Mouse (Mus musculus) hindbrain, postnatal 0 days (tissue): ENCODE data around the gene Asic3. TPM values are rescaled to one million over a fixed set of nuclear protein-coding genes. Genes with fewer than 3 reads are reported as not detected.
A peak's percentile ranks its signal among the peaks of the same experiment; 100 is the strongest.

Source experiments
- ATAC-seq: fragments of 200-750 bp; cut with Nextera tagmentation; 2 replicates; pipeline ENCODE4 v1.8.0; 2017; ENCODE audit warnings: mild to moderate bottlenecking, moderate TSS enrichment, moderate library complexity
- DNase-seq: peaks from one replicate; pipeline ENCODE4 v3.0.0-alpha.2; 2015; ENCODE audit warnings: low spot score
- H3K27ac ChIP-seq: fragments of 300-500 bp; sonication (generic); 2 replicates; pipeline ENCODE4 v1.5.1; 2014; ENCODE audit warnings: mild to moderate bottlenecking
- H3K27me3 ChIP-seq: fragments of 300-500 bp; sonication (generic); 2 replicates; pipeline ENCODE4 v1.6.1; 2014; ENCODE audit warnings: low read length, mixed read lengths; ENCODE audit not compliant: insufficient read depth
- H3K36me3 ChIP-seq: fragments of 300-500 bp; sonication (generic); 2 replicates; pipeline ENCODE4 v1.6.1; 2014; ENCODE audit warnings: low read length, mixed read lengths; ENCODE audit not compliant: insufficient read depth
- H3K4me1 ChIP-seq: fragments of 300-500 bp; sonication (generic); 2 replicates; pipeline ENCODE4 v1.6.1; 2014; ENCODE audit warnings: antibody characterized with exemption, low read length, mixed read lengths; ENCODE audit not compliant: insufficient read depth
- H3K4me2 ChIP-seq: fragments of 300-500 bp; sonication (generic); 2 replicates; pipeline ENCODE4 v1.6.1; 2014; ENCODE audit warnings: low read depth, mild to moderate bottlenecking, low read length, moderate library complexity, mixed read lengths
- H3K4me3 ChIP-seq: fragments of 300-500 bp; sonication (generic); 2 replicates; pipeline ENCODE4 v1.5.1; 2014; ENCODE audit warnings: low read length
- H3K9ac ChIP-seq: fragments of 300-500 bp; sonication (generic); replicated peaks from 2 replicates; pipeline ENCODE4 v1.6.1; 2014; ENCODE audit warnings: mild to moderate bottlenecking, low read length, moderate library complexity, mixed read lengths
- H3K9me3 ChIP-seq: fragments of 300-500 bp; sonication (generic); 2 replicates; pipeline ENCODE4 v1.6.1; 2016; ENCODE audit warnings: low read length, mixed read lengths
- CTCF ChIP-seq: IDR thresholded peaks from 2 replicates; pipeline ENCODE4 v1.5.1; 2016; ENCODE audit warnings: antibody characterized with exemption, control low read depth, low read depth
- WGBS: fragments of 180-500 bp; shearing (Covaris S2); extraction: QIAGEN DNeasy Blood & Tissue Kit; methylation state at CpG from one replicate; pipeline ENCODE4 v1.1.7; 2014; 5-methylcytosine and 5-hydroxymethylcytosine counted together
- polyA plus RNA-seq: library from polyadenylated mRNA; unstranded; fragments of >200 nt; fragmentation: Nextera tagmentation; extraction: Ambion mirVana; gene quantifications from 2 replicates; pipeline ENCODE4 v1.2.1, GENCODE M21; 2015
- total RNA-seq: library from RNA; depleted of rRNA; stranded (reverse); fragments of >200 nt; gene quantifications from 2 replicates; pipeline ENCODE4 v1.2.3, GENCODE M21; 2014

The Asic3 gene
- total and polyA plus RNA-seq, 2 experiments from 2014 or later, result 0.37 to 0.58 TPM

- peaks cover 30% of the 10 kb centered on the region for H3K36me3 ChIP-seq
- WGBS, result 91% methylated on average over 8 of the region's 8 CpGs
- H3K27ac ChIP-seq, result no peak overlapping the region
- no peak for ATAC-seq
- H3K4me3 ChIP-seq, result no peak overlapping the region
- H3K4me1 ChIP-seq, result no peaks in the 10 kb centered on the region
- no peak overlapping the region for H3K4me2 ChIP-seq
- no peak overlapping the region for H3K9ac ChIP-seq
- no peak for TF ChIP-seq CTCF
- no peaks in the 10 kb centered on the region for H3K27me3 ChIP-seq
- DNase-seq, result no peak
- H3K9me3 ChIP-seq, result no peaks in the 10 kb centered on the region
These were observed 20.8 kb downstream of the Asic3 start for GRCm38 (mm10) chr5:24433993-24434392.

GRCm38 (mm10) chr5:24441187-24441586 lies 28.0 kb downstream of the Asic3 start:
- H3K4me1 ChIP-seq, result peaks cover 10% of the 10 kb centered on the region
- no peak overlapping the region for H3K4me3 ChIP-seq
- 90% methylated on average over 8 of the region's 8 CpGs for WGBS
- no peak for DNase-seq
- no peak overlapping the region for H3K27ac ChIP-seq
- no peak overlapping the region for H3K4me2 ChIP-seq
- peaks cover 32% of the 10 kb centered on the region for H3K36me3 ChIP-seq
- H3K27me3 ChIP-seq, result no peaks in the 10 kb centered on the region
- no peak overlapping the region for H3K9ac ChIP-seq
- no peak for ATAC-seq
- TF ChIP-seq CTCF, result no peak
- H3K9me3 ChIP-seq, result no peaks in the 10 kb centered on the region

GRCm38 (mm10) chr5:24442029-24442428 lies 28.8 kb downstream of the Asic3 start:
- H3K9ac ChIP-seq, result no peak overlapping the region
- no peak for TF ChIP-seq CTCF
- H3K36me3 ChIP-seq, result peaks cover 32% of the 10 kb centered on the region
- ATAC-seq, result no peak
- H3K27me3 ChIP-seq, result no peaks in the 10 kb centered on the region
- DNase-seq, result no peak
- H3K4me3 ChIP-seq, result no peak overlapping the region
- H3K27ac ChIP-seq, result no peak overlapping the region
- no peak overlapping the region for H3K4me2 ChIP-seq
- no peaks in the 10 kb centered on the region for H3K9me3 ChIP-seq
- peaks cover 10% of the 10 kb centered on the region for H3K4me1 ChIP-seq
- 79% methylated on average over 9 of the region's 9 CpGs for WGBS

- Histone ChIP-seq H3K9me3 (no peaks in the 10 kb centered on the region), H3K4me2 (no peak overlapping the region), H3K9ac (no peak overlapping the region), H3K27ac (no peak overlapping the region), H3K4me3 (no peak overlapping the region), H3K27me3 (no peaks in the 10 kb centered on the region), H3K4me1 (peaks cover 10% of the 10 kb centered on the region), H3K36me3 (peaks cover 32% of the 10 kb centered on the region)
- 91% methylated on average over 7 of the region's 7 CpGs for WGBS
- ATAC-seq (no peak), DNase-seq (no peak)
- no peak for TF ChIP-seq CTCF
These were observed 30.0 kb downstream of the Asic3 start for GRCm38 (mm10) chr5:24443204-24443603.

GRCm38 (mm10) chr5:24443927-24444326 lies 30.7 kb downstream of the Asic3 start:
- ATAC-seq (no peak), DNase-seq (no peak)
- H3K4me2 ChIP-seq, result peak overlapping the region; percentile 95
- H3K27ac ChIP-seq, result no peak overlapping the region
- WGBS, result 77% methylated on average over 12 of the region's 12 CpGs
- no peaks in the 10 kb centered on the region for H3K9me3 ChIP-seq
- peak overlapping the region; percentile 95; the same call in 1 of the 2 replicates for H3K9ac ChIP-seq
- H3K4me1 ChIP-seq, result peaks cover 10% of the 10 kb centered on the region
- peak overlapping the region; percentile 71 for H3K4me3 ChIP-seq
- TF ChIP-seq CTCF, result no peak
- peaks cover 29% of the 10 kb centered on the region for H3K36me3 ChIP-seq
- H3K27me3 ChIP-seq, result no peaks in the 10 kb centered on the region

- Histone ChIP-seq H3K4me3 (peak within 1 kb of the TSS; percentile 71), H3K9ac (peak within 1 kb of the TSS; percentile 95), H3K36me3 (peaks cover 19% of the 10 kb centered on the region), H3K27me3 (no peaks in the 10 kb centered on the region), H3K4me2 (peak within 1 kb of the TSS; percentile 95), H3K4me1 (peaks cover 10% of the 10 kb centered on the region), H3K27ac (peak within 1 kb of the TSS; percentile 99), H3K9me3 (no peaks in the 10 kb centered on the region)
- WGBS, result under 1% methylated on average over 60 of the region's 60 CpGs
- DNase-seq (peak; percentile 97), ATAC-seq (peak; percentile 86)
- TF ChIP-seq CTCF, result no peak
These were observed 31.7 kb downstream of the Asic3 start, which contains the start of gene Fastk for GRCm38 (mm10) chr5:24444746-24445427. Gene Fastk, minus strand, starts transcription at chr5:24445287.

GRCm38 (mm10) chr5:24445428-24446080 lies 32.4 kb downstream of the Asic3 start:
- Histone ChIP-seq H3K4me1 (peaks cover 10% of the 10 kb centered on the region), H3K9ac (peak overlapping the region; percentile 95; the same call in 1 of the 2 replicates), H3K27me3 (no peaks in the 10 kb centered on the region), H3K36me3 (peaks cover 13% of the 10 kb centered on the region), H3K9me3 (no peaks in the 10 kb centered on the region), H3K27ac (peak overlapping the region; percentile 99), H3K4me3 (peak overlapping the region; percentile 71), H3K4me2 (peak overlapping the region; percentile 95)
- DNase-seq (peak; percentile 31), ATAC-seq (peak; percentile 2; the same call in 1 of the 2 replicates)
- WGBS, result 55% methylated on average over 20 of the region's 20 CpGs
- TF ChIP-seq CTCF, result peak; percentile 48
